ENCODE assay signal across 9 mouse cellular contexts in genomic region chr5:23967705-23968104, GRCm38 (mm10).
DNase-seq lines count a peak whose midpoint lies in the region; ATAC-seq lines count a peak whose summit lies in the region.
"Had no signal": no experiment of that assay in that cellular context is flagged by ENCODE, and none has a peak within 500 bp of the region (broad histone marks: within the 10 kb centered on the region; RNA-seq: fewer than 3 reads in every experiment).

No protein-coding gene starts in this region.

- no peaks in the 10 kb centered on the region for H3K27me3 ChIP-seq in heart, embryonic 11.5 days (ENCODE audit: control insufficient read depth, insufficient read depth, low read length)
- H3K27me3 ChIP-seq: lung, embryonic 15.5 days had no signal

- ATAC-seq in heart, embryonic 11.5 days (replicated peaks; ENCODE audit: insufficient number of reproducible peaks, low FRiP score, low TSS enrichment), result 0 out of 2 replicates have a peak, but pooled peaks have one; percentile 42
- peak; percentile 84 for ATAC-seq in megakaryocyte progenitor cell, adult 5-6 weeks (replicated peaks; ENCODE audit: poor library complexity)
- ATAC-seq in monocyte, adult 5-6 weeks (replicated peaks; ENCODE audit: insufficient number of reproducible peaks, low FRiP score, low TSS enrichment, poor library complexity, severe bottlenecking), result no peak

- peak overlapping the region; percentile 50; the same call in 1 of the 2 replicates for H3K27ac ChIP-seq in heart, embryonic 11.5 days (ENCODE audit: low read depth, low read length)
- H3K27ac ChIP-seq: lung, embryonic 15.5 days had no signal

- no peak overlapping the region for H3K4me2 ChIP-seq in heart, embryonic 11.5 days
- H3K4me2 ChIP-seq: lung, embryonic 15.5 days had no signal

- H3K4me1 ChIP-seq in heart, embryonic 11.5 days (ENCODE audit: control insufficient read depth, insufficient read depth, low read length), result peaks cover 5% of the 10 kb centered on the region

- no peaks in the 10 kb centered on the region for H3K36me3 ChIP-seq in heart, embryonic 11.5 days (ENCODE audit: control insufficient read depth, insufficient read depth, low read length)
- H3K36me3 ChIP-seq: lung, embryonic 15.5 days had no signal

- H3K9me3 ChIP-seq in heart, embryonic 11.5 days (replicated peaks; ENCODE audit: control insufficient read depth, low read length), result no peaks in the 10 kb centered on the region
- H3K9me3 ChIP-seq: lung, embryonic 15.5 days had no signal

- peak; percentile 48 for DNase-seq in left cerebral cortex, postnatal 4 days
- DNase-seq in left cerebral cortex, adult 8-10 months (ENCODE audit: low spot score in 2 of 2), result no peak
- peak; percentile 73 for DNase-seq in adrenal gland, postnatal 10 days
- no peak for DNase-seq in spleen, adult 18-20 months
- DNase-seq: cerebellum, adult 9-10 months had no signal

- WGBS in heart, embryonic 11.5 days (ENCODE audit: insufficient replicate concordance), result 54% methylated on average over 5 of the region's 5 CpGs

- intact Hi-C loops in left cerebral cortex, postnatal 4 days (cut with DNase I), result no loop called here

- H3K4me3 ChIP-seq in heart, embryonic 11.5 days (ENCODE audit: low read depth, low read length), result no peak overlapping the region
- H3K4me3 ChIP-seq: lung, embryonic 15.5 days had no signal

- H3K9ac ChIP-seq in heart, embryonic 11.5 days (ENCODE audit: low read depth, low read length), result no peak overlapping the region
- H3K9ac ChIP-seq: lung, embryonic 15.5 days had no signal

Comparison
In these comparisons a context has a peak if more than half of its experiments do, and no peak if none do; other contexts are left out.
1. DNase-seq: peak in left cerebral cortex, postnatal 4 days (single experiment) and adrenal gland, postnatal 10 days (single experiment); none in left cerebral cortex, adult 8-10 months (0 of 2) and spleen, adult 18-20 months (0 of 2).